Mouse (Mus musculus): ENCODE measurements around the gene Slc5a4a.

DNA sequence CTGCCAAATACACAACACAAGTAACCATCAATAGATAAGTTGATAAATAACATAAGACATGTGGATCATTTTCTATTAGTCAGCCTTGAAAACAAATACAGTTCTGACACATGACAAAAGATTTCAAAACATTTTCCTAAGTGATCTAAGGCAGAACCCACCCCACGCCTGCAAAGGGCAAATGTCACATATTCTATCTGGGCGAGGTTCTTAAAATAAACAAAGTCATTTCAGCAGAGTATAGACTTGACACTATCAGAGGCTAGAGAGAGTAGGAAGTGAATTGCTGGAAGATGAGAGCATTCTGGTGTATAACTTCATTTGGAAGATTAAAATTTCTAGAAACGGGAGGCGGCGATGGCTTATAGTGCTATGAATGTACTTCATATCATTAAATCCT, 25.8 kb upstream of the Slc5a4a start:
- TF ChIP-seq CTCF (IDR thresholded peaks at IDR 0.05; ENCODE audit: low read depth) (no peak), EP300 (optimal IDR thresholded peaks at IDR 0.05) (no peak)
